Mouse (Mus musculus) liver, postnatal 0 days (tissue): ENCODE results near the gene Fbxl8.

ENCODE experiments used
- CTCF ChIP-seq: sonication (generic); IDR thresholded peaks from 2 replicates; pipeline ENCODE4 v1.5.1; 2016; ENCODE audit warnings: antibody characterized with exemption, low read depth
- EP300 ChIP-seq: IDR thresholded peaks from 2 replicates; pipeline ENCODE4 v1.6.1; 2016; ENCODE audit warnings: antibody characterized with exemption, low read depth, mild to moderate bottlenecking

- no peak for TF ChIP-seq CTCF
- no peak for TF ChIP-seq EP300
Measured at GRCm38 (mm10) chr8:105253766-105254151, 10.7 kb upstream of the Fbxl8 start.
